Mouse (Mus musculus): ENCODE measurements around the gene Carmil2. TPM values are rescaled to one million over a fixed set of nuclear protein-coding genes. Genes with fewer than 3 reads are reported as not detected.

The Carmil2 gene
- polyA plus RNA-seq, 1 experiment from 2014 or later: 0.58 TPM

DNA sequence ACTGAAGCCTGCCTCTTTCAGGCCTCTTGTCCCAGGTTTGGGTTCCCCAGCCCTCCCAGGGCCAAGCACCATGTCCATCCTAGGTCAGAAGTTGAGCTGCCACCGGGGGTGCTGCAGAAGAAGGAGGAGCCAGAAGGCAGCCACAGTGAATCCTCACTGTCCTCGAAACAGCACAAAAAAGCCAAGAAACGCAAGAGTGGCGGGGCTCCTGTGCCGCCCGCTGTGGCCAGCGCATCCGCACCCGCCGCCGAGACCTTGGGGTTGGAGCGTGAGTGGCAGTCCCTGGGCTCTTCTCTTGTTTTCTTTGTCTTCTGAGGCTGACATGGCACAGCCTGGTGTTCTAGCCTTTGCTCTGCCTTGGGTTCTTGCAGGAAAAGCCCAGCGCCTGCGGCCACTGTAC, 23.2 kb downstream of the Carmil2 start:
- no peak overlapping the region for H3K9ac ChIP-seq (ENCODE audit: low read length)
- no peaks in the 10 kb centered on the region for H3K27me3 ChIP-seq (ENCODE audit: control insufficient read depth, insufficient read depth, low read depth, low read length)
- H3K36me3 ChIP-seq (ENCODE audit: control insufficient read depth, insufficient read depth, low read length): no peaks in the 10 kb centered on the region
- 70% methylated on average over 14 of the region's 14 CpGs for WGBS
- H3K4me3 ChIP-seq (ENCODE audit: low read length): no peak overlapping the region
- no peaks in the 10 kb centered on the region for H3K9me3 ChIP-seq (ENCODE audit: control insufficient read depth, low read length)
- no peak overlapping the region for H3K4me2 ChIP-seq (ENCODE audit: low read depth, low read length)
- no peak overlapping the region for H3K27ac ChIP-seq (ENCODE audit: low read length)
- peaks cover 7% of the 10 kb centered on the region for H3K4me1 ChIP-seq (replicated peaks; ENCODE audit: control insufficient read depth, insufficient read depth, low read length)
- no peak for ATAC-seq (ENCODE audit: low read depth)

DNA sequence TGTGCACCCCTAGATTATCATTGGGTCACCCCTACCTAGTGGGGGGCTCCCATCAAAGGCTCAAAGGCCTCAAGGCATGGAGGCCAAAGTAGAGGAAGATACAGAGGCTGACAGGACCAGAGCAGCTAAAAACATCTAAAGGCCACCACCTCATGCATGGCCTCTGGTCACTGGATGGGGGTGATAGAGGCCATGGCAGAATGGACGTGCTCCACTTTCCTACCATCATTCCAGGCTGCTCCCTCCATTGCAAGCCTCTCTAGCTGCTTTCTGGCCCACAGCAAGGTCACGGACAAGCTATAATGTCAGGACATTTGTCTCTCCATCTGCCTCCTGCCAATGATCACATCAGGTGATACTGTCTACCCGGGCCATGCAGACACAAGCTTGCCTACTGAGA, 26.2 kb downstream of the Carmil2 start:
- H3K4me2 ChIP-seq (ENCODE audit: low read depth, low read length): no peak overlapping the region
- ATAC-seq (ENCODE audit: low read depth): no peak
- 75% methylated on average over 3 of the region's 3 CpGs for WGBS

DNA sequence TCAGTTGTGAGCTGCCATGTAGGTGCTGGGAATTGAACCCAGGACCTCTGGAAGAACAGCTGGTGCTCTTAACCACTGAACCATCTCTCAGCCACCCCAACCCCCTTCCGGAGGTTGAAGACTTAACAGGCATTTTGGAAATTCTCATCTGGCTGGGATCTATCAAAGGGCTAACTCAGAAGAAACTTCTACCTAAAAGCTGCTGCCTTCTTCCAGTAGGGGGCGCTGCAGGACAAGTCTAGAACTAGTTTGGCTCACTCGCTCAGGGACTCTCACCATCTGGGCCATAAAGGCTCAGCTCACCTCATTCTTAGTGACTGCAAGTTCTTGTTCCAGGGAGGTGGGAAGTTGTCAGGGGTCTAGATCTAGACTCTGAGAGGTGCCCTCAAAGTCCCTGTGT, 28.1 kb downstream of the Carmil2 start:
- Histone ChIP-seq H3K9ac (ENCODE audit: low read length) (no peak overlapping the region), H3K27ac (ENCODE audit: low read length) (no peak overlapping the region)

More for the DNA sequence above, 26.2 kb downstream of the Carmil2 start:
- H3K27ac ChIP-seq (ENCODE audit: low read length): no peak overlapping the region
- H3K27me3 ChIP-seq (ENCODE audit: control insufficient read depth, insufficient read depth, low read depth, low read length): no peaks in the 10 kb centered on the region
- no peaks in the 10 kb centered on the region for H3K36me3 ChIP-seq (ENCODE audit: control insufficient read depth, insufficient read depth, low read length)
- H3K4me3 ChIP-seq (ENCODE audit: low read length): no peak overlapping the region
- no peaks in the 10 kb centered on the region for H3K9me3 ChIP-seq (ENCODE audit: control insufficient read depth, low read length)
- H3K9ac ChIP-seq (ENCODE audit: low read length): no peak overlapping the region
- H3K4me1 ChIP-seq (replicated peaks; ENCODE audit: control insufficient read depth, insufficient read depth, low read length): peaks cover 2% of the 10 kb centered on the region

DNA sequence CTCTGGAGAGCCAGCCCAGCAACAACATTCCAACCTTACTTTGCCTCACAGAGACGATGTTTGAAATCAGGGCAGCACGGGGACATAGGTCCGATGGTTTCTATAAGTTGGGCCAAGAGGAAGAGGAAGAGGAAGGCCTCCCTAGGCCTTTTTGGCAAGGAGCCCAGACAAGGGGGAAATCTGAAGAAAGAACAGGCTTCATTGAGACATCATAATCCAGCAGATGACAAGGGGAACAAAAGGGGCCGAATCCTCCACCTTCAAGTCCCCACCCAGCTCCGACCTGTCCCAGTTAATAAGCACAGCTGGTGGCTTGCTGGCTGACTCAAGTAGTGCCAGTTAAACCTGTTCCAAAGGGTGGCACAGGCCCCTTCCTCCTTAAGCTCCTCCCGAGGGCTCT, 29.0 kb downstream of the Carmil2 start:
- Histone ChIP-seq H3K4me2 (ENCODE audit: low read depth, low read length) (no peak overlapping the region), H3K36me3 (ENCODE audit: control insufficient read depth, insufficient read depth, low read length) (no peaks in the 10 kb centered on the region), H3K4me1 (replicated peaks; ENCODE audit: control insufficient read depth, insufficient read depth, low read length) (no peaks in the 10 kb centered on the region), H3K9me3 (ENCODE audit: control insufficient read depth, low read length) (no peaks in the 10 kb centered on the region), H3K27me3 (ENCODE audit: control insufficient read depth, insufficient read depth, low read depth, low read length) (no peaks in the 10 kb centered on the region), H3K4me3 (ENCODE audit: low read length) (no peak overlapping the region), H3K9ac (ENCODE audit: low read length) (no peak overlapping the region), H3K27ac (ENCODE audit: low read length) (peak overlapping the region; percentile 18)
- peak; percentile 57; the same call in 1 of the 2 replicates for ATAC-seq (ENCODE audit: low read depth)
- 44% methylated on average over 6 of the region's 6 CpGs for WGBS

More for the DNA sequence above, 28.1 kb downstream of the Carmil2 start:
- peak; percentile 76 for ATAC-seq (ENCODE audit: low read depth)
- Histone ChIP-seq H3K4me1 (replicated peaks; ENCODE audit: control insufficient read depth, insufficient read depth, low read length) (no peaks in the 10 kb centered on the region), H3K36me3 (ENCODE audit: control insufficient read depth, insufficient read depth, low read length) (no peaks in the 10 kb centered on the region), H3K9me3 (ENCODE audit: control insufficient read depth, low read length) (no peaks in the 10 kb centered on the region), H3K27me3 (ENCODE audit: control insufficient read depth, insufficient read depth, low read depth, low read length) (no peaks in the 10 kb centered on the region), H3K4me2 (ENCODE audit: low read depth, low read length) (no peak overlapping the region), H3K4me3 (ENCODE audit: low read length) (no peak overlapping the region)
- WGBS: 4% methylated on average over 3 of the region's 3 CpGs

DNA sequence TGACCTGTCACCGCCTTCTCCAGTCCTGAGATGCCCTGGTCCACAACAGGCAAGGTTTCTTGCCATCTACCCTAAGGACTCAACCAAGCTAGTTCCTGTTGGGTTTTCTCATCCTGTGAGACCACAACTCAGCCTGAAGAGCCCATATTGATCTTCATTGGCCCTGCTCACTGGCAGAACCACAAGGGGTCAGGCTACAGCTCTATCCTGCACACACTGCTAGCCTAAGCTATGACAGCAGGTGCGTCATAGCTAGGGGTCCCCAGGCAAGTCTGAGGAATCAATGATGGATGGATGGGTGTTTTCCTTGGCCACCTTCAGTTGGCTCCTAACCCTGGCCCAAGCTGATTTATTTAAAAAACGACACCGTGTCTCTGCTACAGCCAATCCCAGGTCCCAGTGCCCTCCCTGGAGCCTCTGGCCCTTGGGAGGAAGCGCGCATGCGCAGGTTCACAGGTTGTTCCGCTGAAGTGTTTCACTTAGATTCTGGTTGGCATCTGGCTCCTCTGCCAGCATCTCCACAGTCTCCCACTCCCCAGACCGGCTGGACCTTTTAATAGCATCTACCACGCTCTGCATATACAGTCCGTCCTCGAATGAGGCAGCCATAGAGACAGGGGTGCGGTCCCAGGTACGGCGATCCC, 30.4 kb downstream of the Carmil2 start:
- ATAC-seq (ENCODE audit: low read depth): no peak
- no peaks in the 10 kb centered on the region for H3K9me3 ChIP-seq (ENCODE audit: control insufficient read depth, low read length)
- 90% methylated on average over 15 of the region's 15 CpGs for WGBS
- H3K27ac ChIP-seq (ENCODE audit: low read length): no peak overlapping the region
- H3K36me3 ChIP-seq (ENCODE audit: control insufficient read depth, insufficient read depth, low read length): no peaks in the 10 kb centered on the region
- H3K27me3 ChIP-seq (ENCODE audit: control insufficient read depth, insufficient read depth, low read depth, low read length): no peaks in the 10 kb centered on the region
- H3K9ac ChIP-seq (ENCODE audit: low read length): no peak overlapping the region
- H3K4me1 ChIP-seq (replicated peaks; ENCODE audit: control insufficient read depth, insufficient read depth, low read length): no peaks in the 10 kb centered on the region
- H3K4me3 ChIP-seq (ENCODE audit: low read length): no peak overlapping the region
- H3K4me2 ChIP-seq (ENCODE audit: low read depth, low read length): no peak overlapping the region

DNA sequence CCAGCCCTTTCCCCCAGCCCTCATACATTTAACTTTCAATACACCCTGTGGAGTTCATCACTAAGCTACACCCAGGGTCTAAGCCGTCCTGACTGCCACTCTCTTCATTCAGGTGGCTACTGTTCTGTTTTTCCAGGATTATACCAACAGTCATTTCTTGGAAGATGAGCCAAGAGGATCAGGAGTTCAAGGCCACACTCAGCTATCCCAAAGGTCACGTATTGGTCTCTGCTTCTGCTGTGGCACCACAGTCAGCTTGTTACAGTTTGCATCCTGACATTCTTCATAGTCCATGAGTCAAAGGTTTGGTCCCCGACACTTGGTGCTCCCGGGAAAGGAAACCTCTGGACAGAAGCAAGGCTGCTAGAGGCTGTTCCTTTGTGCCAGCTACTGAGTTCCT, 33.6 kb downstream of the Carmil2 start:
- H3K4me2 ChIP-seq (ENCODE audit: low read depth, low read length): no peak overlapping the region
- H3K27ac ChIP-seq (ENCODE audit: low read length): peak overlapping the region; percentile 68

DNA sequence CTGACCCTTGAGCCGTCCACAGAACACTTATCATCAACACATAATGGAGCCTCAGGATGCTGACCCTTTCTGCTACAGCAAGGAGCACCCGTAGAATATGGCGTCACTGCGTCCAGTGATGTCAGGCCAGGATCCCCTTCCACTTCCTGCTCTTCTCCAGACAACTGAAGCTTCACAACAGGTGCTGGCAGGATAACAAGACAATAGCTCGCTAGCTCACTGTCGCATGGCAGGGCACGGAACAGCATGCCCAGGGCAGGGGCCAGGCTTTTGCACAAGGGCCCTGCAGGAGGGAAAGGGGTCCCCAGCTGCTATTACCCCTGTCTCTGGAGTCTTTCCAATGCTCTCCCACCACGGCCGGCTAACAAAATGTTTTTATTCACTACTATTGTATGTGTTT, 36.8 kb downstream of the Carmil2 start:
- ATAC-seq (ENCODE audit: low read depth): no peak
- 79% methylated on average over 9 of the region's 9 CpGs for whole genome bisulfite sequencing
- H3K36me3 ChIP-seq (ENCODE audit: control insufficient read depth, insufficient read depth, low read length): peaks cover 5% of the 10 kb centered on the region; the same call in 1 of the 2 replicates
- no peak overlapping the region for H3K9ac ChIP-seq (ENCODE audit: low read length)
- no peak overlapping the region for H3K4me2 ChIP-seq (ENCODE audit: low read depth, low read length)
- H3K27me3 ChIP-seq (ENCODE audit: control insufficient read depth, insufficient read depth, low read depth, low read length): no peaks in the 10 kb centered on the region
- no peak overlapping the region for H3K27ac ChIP-seq (ENCODE audit: low read length)
- no peak overlapping the region for H3K4me3 ChIP-seq (ENCODE audit: low read length)
- no peaks in the 10 kb centered on the region for H3K9me3 ChIP-seq (ENCODE audit: control insufficient read depth, low read length)
- H3K4me1 ChIP-seq (replicated peaks; ENCODE audit: control insufficient read depth, insufficient read depth, low read length): no peaks in the 10 kb centered on the region

More for the DNA sequence above, 33.6 kb downstream of the Carmil2 start:
- H3K4me3 ChIP-seq (ENCODE audit: low read length): no peak overlapping the region
- ATAC-seq (ENCODE audit: low read depth): no peak
- 77% methylated on average over 4 of the region's 4 CpGs for WGBS
- H3K9me3 ChIP-seq (ENCODE audit: control insufficient read depth, low read length): no peaks in the 10 kb centered on the region
- no peaks in the 10 kb centered on the region for H3K27me3 ChIP-seq (ENCODE audit: control insufficient read depth, insufficient read depth, low read depth, low read length)
- H3K4me1 ChIP-seq (replicated peaks; ENCODE audit: control insufficient read depth, insufficient read depth, low read length): no peaks in the 10 kb centered on the region
- H3K36me3 ChIP-seq (ENCODE audit: control insufficient read depth, insufficient read depth, low read length): 0 out of 2 replicates have a peak, but pooled peaks cover 3% of the 10 kb centered on the region
- H3K9ac ChIP-seq (ENCODE audit: low read length): no peak overlapping the region

DNA sequence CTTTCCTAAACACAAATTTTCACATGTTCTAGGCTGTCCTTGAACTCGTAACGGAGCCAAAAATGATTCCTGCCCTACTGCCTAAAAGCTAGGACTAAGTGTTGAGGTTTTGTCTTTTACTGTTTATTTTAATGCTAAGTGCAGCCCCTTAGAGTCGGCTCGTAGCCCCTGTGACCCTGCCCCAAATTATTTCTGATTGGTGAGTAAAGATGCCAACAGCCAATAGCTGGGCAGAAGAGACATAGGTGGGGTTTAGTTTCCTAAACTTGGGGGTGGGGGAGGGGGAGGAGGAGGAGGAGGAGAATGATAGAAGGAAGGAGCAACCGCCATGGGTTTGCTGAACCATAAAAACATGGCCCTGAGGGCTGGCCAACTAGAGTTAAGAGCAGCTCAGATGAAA, 39.7 kb downstream of the Carmil2 start:
- Histone ChIP-seq H3K9me3 (ENCODE audit: control insufficient read depth, low read length) (no peaks in the 10 kb centered on the region), H3K27ac (ENCODE audit: low read length) (no peak overlapping the region), H3K4me1 (replicated peaks; ENCODE audit: control insufficient read depth, insufficient read depth, low read length) (no peaks in the 10 kb centered on the region), H3K9ac (ENCODE audit: low read length) (no peak overlapping the region), H3K27me3 (ENCODE audit: control insufficient read depth, insufficient read depth, low read depth, low read length) (no peaks in the 10 kb centered on the region), H3K4me2 (ENCODE audit: low read depth, low read length) (no peak overlapping the region), H3K36me3 (ENCODE audit: control insufficient read depth, insufficient read depth, low read length) (peaks cover 5% of the 10 kb centered on the region; the same call in 1 of the 2 replicates), H3K4me3 (ENCODE audit: low read length) (no peak overlapping the region)
- ATAC-seq (ENCODE audit: low read depth): no peak
- WGBS: 73% methylated on average over 5 of the region's 5 CpGs

DNA sequence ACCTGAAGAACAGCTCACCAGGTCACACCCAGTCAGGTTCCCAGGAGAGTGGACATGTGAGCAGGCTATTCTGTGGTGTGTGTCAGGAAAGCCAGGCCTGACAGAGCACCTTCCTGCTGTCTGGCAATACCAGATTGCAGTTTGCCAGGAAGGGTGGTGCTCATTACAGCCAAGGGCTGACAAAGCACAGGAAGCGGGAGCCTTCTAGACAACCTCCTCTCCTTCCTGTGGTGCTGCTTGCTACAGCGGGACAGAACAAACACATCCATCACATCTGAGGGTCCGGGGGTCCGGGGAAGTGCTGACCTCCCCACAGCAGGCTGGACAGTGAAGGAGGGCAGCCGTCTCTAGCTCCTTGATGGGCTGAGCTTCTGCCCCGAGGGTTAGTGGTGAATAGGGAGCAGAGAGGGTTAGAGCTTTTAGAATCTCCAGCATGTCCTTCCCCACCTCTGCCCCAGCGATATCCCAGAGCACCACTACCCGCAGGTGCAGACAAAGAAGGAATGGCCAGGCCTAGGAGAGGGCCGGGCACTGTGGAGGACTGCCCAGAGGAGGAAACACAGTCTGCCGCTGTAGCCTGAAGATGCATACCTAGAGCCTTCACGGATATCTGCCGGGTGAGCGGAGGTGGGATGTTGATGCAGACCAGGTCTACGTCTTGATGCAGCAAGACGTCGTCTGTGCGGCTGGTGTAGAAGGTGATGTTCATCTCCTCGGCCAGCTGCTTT, 41.5 kb downstream of the Carmil2 start:
- Histone ChIP-seq H3K9me3 (ENCODE audit: control insufficient read depth, low read length) (no peaks in the 10 kb centered on the region), H3K4me2 (ENCODE audit: low read depth, low read length) (peak overlapping the region; percentile 9; the same call in 1 of the 2 replicates), H3K4me1 (replicated peaks; ENCODE audit: control insufficient read depth, insufficient read depth, low read length) (no peaks in the 10 kb centered on the region), H3K9ac (ENCODE audit: low read length) (no peak overlapping the region; the same call in 1 of the 2 replicates), H3K27me3 (ENCODE audit: control insufficient read depth, insufficient read depth, low read depth, low read length) (no peaks in the 10 kb centered on the region), H3K4me3 (ENCODE audit: low read length) (no peak overlapping the region), H3K36me3 (ENCODE audit: control insufficient read depth, insufficient read depth, low read length) (peaks cover 5% of the 10 kb centered on the region; the same call in 1 of the 2 replicates), H3K27ac (ENCODE audit: low read length) (peak overlapping the region; percentile 72)
- WGBS: 65% methylated on average over 18 of the region's 18 CpGs
- peak; percentile 92 for ATAC-seq (ENCODE audit: low read depth)
